Mouse (Mus musculus) liver, postnatal 0 days (tissue): ENCODE measurements around the gene Ascc3. TPM values are rescaled to one million over a fixed set of nuclear protein-coding genes. Genes with fewer than 3 reads are reported as not detected.

Source experiments
- ATAC-seq: fragments of 200-750 bp; cut with Nextera tagmentation; 2 replicates; pipeline ENCODE4 v1.8.0; 2017; ENCODE audit warnings: mild to moderate bottlenecking, moderate library complexity
- DNase-seq: peaks from one replicate; pipeline ENCODE4 v3.0.0-alpha.2; 2016
- H3K27ac ChIP-seq: fragments of 300-500 bp; sonication (generic); 2 replicates; pipeline ENCODE4 v1.5.1; 2014; ENCODE audit warnings: antibody characterized with exemption, moderate library complexity, mild to moderate bottlenecking, low read depth
- H3K27me3 ChIP-seq: fragments of 300-500 bp; sonication (generic); 2 replicates; pipeline ENCODE4 v1.6.1; 2014; ENCODE audit warnings: low read length, control low read depth, mixed read lengths; ENCODE audit not compliant: insufficient read depth
- H3K36me3 ChIP-seq: fragments of 300-500 bp; sonication (generic); replicated peaks from 2 replicates; pipeline ENCODE4 v1.6.1; 2014; ENCODE audit warnings: mild to moderate bottlenecking, control low read depth, low read length, moderate library complexity, mixed read lengths; ENCODE audit not compliant: insufficient read depth
- H3K4me1 ChIP-seq: fragments of 300-500 bp; sonication (generic); 2 replicates; pipeline ENCODE4 v1.6.1; 2014; ENCODE audit warnings: antibody characterized with exemption, mild to moderate bottlenecking, control low read depth; ENCODE audit not compliant: insufficient read depth
- H3K4me2 ChIP-seq: fragments of 300-500 bp; sonication (generic); 2 replicates; pipeline ENCODE4 v1.6.1; 2014; ENCODE audit warnings: low read depth, mild to moderate bottlenecking, low read length, moderate library complexity, mixed read lengths
- H3K4me3 ChIP-seq: fragments of 300-500 bp; sonication (generic); 2 replicates; pipeline ENCODE4 v1.5.1; 2014; ENCODE audit warnings: low read depth, low read length
- H3K9ac ChIP-seq: fragments of 300-500 bp; sonication (generic); replicated peaks from 2 replicates; pipeline ENCODE4 v1.6.1; 2014; ENCODE audit warnings: mild to moderate bottlenecking, moderate library complexity
- H3K9me3 ChIP-seq: fragments of 300-500 bp; sonication (generic); 2 replicates; pipeline ENCODE4 v1.6.1; 2016; ENCODE audit warnings: mild to moderate bottlenecking, control low read depth, low read length, mixed read lengths
- CTCF ChIP-seq: sonication (generic); IDR thresholded peaks from 2 replicates; pipeline ENCODE4 v1.5.1; 2016; ENCODE audit warnings: antibody characterized with exemption, low read depth
- EP300 ChIP-seq: IDR thresholded peaks from 2 replicates; pipeline ENCODE4 v1.6.1; 2016; ENCODE audit warnings: antibody characterized with exemption, low read depth, mild to moderate bottlenecking
- WGBS: fragments of 180-500 bp; shearing (Covaris S2); extraction: QIAGEN DNeasy Blood & Tissue Kit; methylation state at CpG from one replicate; pipeline ENCODE4 v1.1.7; 2014; ENCODE audit not compliant: insufficient replicate concordance; 5-methylcytosine and 5-hydroxymethylcytosine counted together
- polyA plus RNA-seq: library from polyadenylated mRNA; unstranded; fragments of >200 nt; fragmentation: Nextera tagmentation; extraction: Ambion mirVana; gene quantifications from 2 replicates; pipeline ENCODE4 v1.2.1, GENCODE M21; 2015

Gene Ascc3
- polyA plus RNA-seq, 1 experiment from 2014 or later = 7.8 TPM

GRCm38 (mm10) chr10:50826829-50827228 is 234.4 kb downstream of the Ascc3 start:
- ATAC-seq = no peak
- no peak overlapping the region for H3K27ac ChIP-seq
- H3K4me3 ChIP-seq = no peak overlapping the region
- H3K4me2 ChIP-seq = no peak overlapping the region
- no peak for DNase-seq
- H3K4me1 ChIP-seq = no peaks in the 10 kb centered on the region
- TF ChIP-seq EP300 = no peak
- TF ChIP-seq CTCF = no peak
- H3K9ac ChIP-seq = no peak overlapping the region
- H3K27me3 ChIP-seq = no peaks in the 10 kb centered on the region
- no peaks in the 10 kb centered on the region for H3K9me3 ChIP-seq
- peaks cover 7% of the 10 kb centered on the region; the same call in 1 of the 2 replicates for H3K36me3 ChIP-seq

GRCm38 (mm10) chr10:50834533-50834932 is 242.1 kb downstream of the Ascc3 start:
- WGBS = 91% methylated on average over 2 of the region's 2 CpGs

GRCm38 (mm10) chr10:50843363-50843762 is 250.9 kb downstream of the Ascc3 start:
- H3K27me3 ChIP-seq = no peaks in the 10 kb centered on the region
- H3K9me3 ChIP-seq = no peaks in the 10 kb centered on the region
- 86% methylated on average over 3 of the region's 3 CpGs for WGBS
- ATAC-seq (no peak), DNase-seq (no peak)
- no peak overlapping the region for H3K4me2 ChIP-seq
- no peaks in the 10 kb centered on the region for H3K4me1 ChIP-seq
- H3K9ac ChIP-seq = no peak overlapping the region
- no peak for TF ChIP-seq CTCF
- TF ChIP-seq EP300 = no peak
- no peak overlapping the region for H3K27ac ChIP-seq
- no peak overlapping the region for H3K4me3 ChIP-seq
- H3K36me3 ChIP-seq = 0 out of 2 replicates have a peak, but pooled peaks cover 4% of the 10 kb centered on the region

More at GRCm38 (mm10) chr10:50834533-50834932, 242.1 kb downstream of the Ascc3 start:
- Histone ChIP-seq H3K9me3 (no peaks in the 10 kb centered on the region), H3K4me1 (no peaks in the 10 kb centered on the region), H3K27ac (no peak overlapping the region), H3K27me3 (no peaks in the 10 kb centered on the region), H3K4me2 (no peak overlapping the region), H3K9ac (no peak overlapping the region), H3K36me3 (no peaks in the 10 kb centered on the region), H3K4me3 (no peak overlapping the region)
- no peak for TF ChIP-seq CTCF
- no peak for TF ChIP-seq EP300
- no peak for DNase-seq
- ATAC-seq = no peak

GRCm38 (mm10) chr10:50868202-50868601 is 275.7 kb downstream of the Ascc3 start:
- 51% methylated on average over 4 of the region's 4 CpGs for WGBS
- Histone ChIP-seq H3K27ac (no peak overlapping the region), H3K4me2 (no peak overlapping the region), H3K9ac (no peak overlapping the region), H3K4me1 (no peaks in the 10 kb centered on the region), H3K9me3 (no peaks in the 10 kb centered on the region), H3K27me3 (no peaks in the 10 kb centered on the region), H3K36me3 (no peaks in the 10 kb centered on the region), H3K4me3 (no peak overlapping the region)
- DNase-seq = no peak
- TF ChIP-seq CTCF = no peak
- TF ChIP-seq EP300 = no peak
- ATAC-seq = no peak

GRCm38 (mm10) chr10:50876952-50877351 is 284.5 kb downstream of the Ascc3 start:
- DNase-seq = no peak
- H3K4me2 ChIP-seq = no peak overlapping the region
- no peaks in the 10 kb centered on the region for H3K9me3 ChIP-seq
- no peak overlapping the region for H3K9ac ChIP-seq
- TF ChIP-seq EP300 (no peak), CTCF (no peak)
- no peaks in the 10 kb centered on the region for H3K27me3 ChIP-seq
- no peak for ATAC-seq
- no peaks in the 10 kb centered on the region for H3K36me3 ChIP-seq
- H3K4me1 ChIP-seq = no peaks in the 10 kb centered on the region
- H3K4me3 ChIP-seq = no peak overlapping the region
- 41% methylated on average over 5 of the region's 5 CpGs for WGBS
- H3K27ac ChIP-seq = no peak overlapping the region

GRCm38 (mm10) chr10:50881476-50882069 is 289.1 kb downstream of the Ascc3 start:
- Histone ChIP-seq H3K36me3 (no peaks in the 10 kb centered on the region), H3K9me3 (no peaks in the 10 kb centered on the region), H3K9ac (no peak overlapping the region), H3K4me2 (no peak overlapping the region), H3K4me1 (no peaks in the 10 kb centered on the region), H3K27me3 (0 out of 2 replicates have a peak, but pooled peaks cover 2% of the 10 kb centered on the region), H3K4me3 (no peak overlapping the region), H3K27ac (no peak overlapping the region)
- no peak for DNase-seq
- no peak for ATAC-seq
- TF ChIP-seq EP300 = no peak
- peak; percentile 64 for TF ChIP-seq CTCF
- WGBS = 27% methylated on average over 2 of the region's 2 CpGs
